In genomic region chr1:57890259-57890902, GRCm38 (mm10) we compare ENCODE assay signal across 8 mouse cellular contexts.
A peak's percentile ranks its signal among the peaks of the same experiment; 100 is the strongest.
DNase-seq lines count a peak whose midpoint lies in the region; ATAC-seq and TF ChIP-seq lines count a peak whose summit lies in the region.

No protein-coding gene starts in this region.

- no peak for TF ChIP-seq CTCF in ES-Bruce4 (IDR thresholded peaks at IDR 0.05; ENCODE audit: low read depth, low read length)
- TF ChIP-seq CTCF in heart, postnatal 0 days (IDR thresholded peaks at IDR 0.05; ENCODE audit: low read depth), result no peak

- 17% methylated on average over 5 of the region's 5 CpGs for WGBS in heart, postnatal 0 days

- H3K4me1 ChIP-seq in ES-Bruce4 (ENCODE audit: control insufficient read depth, insufficient read depth, low read length), result peaks cover 2% of the 10 kb centered on the region
- peaks cover 22% of the 10 kb centered on the region; the same call in 1 of the 2 replicates for H3K4me1 ChIP-seq in heart, postnatal 0 days (ENCODE audit: control insufficient read depth, insufficient read depth)

- H3K27ac ChIP-seq in ES-Bruce4 (ENCODE audit: insufficient read depth, low read length), result peak overlapping the region; percentile 41; the same call in 1 of the 2 replicates
- peak overlapping the region; percentile 72 for H3K27ac ChIP-seq in heart, postnatal 0 days (ENCODE audit: low read depth)

- no peak overlapping the region for H3K4me3 ChIP-seq in ES-Bruce4 (ENCODE audit: low read depth, low read length)
- no peak overlapping the region for H3K4me3 ChIP-seq in heart, postnatal 0 days (ENCODE audit: low read depth, low read length)

- no peak for TF ChIP-seq POLR2A in ES-Bruce4 (IDR thresholded peaks at IDR 0.05; ENCODE audit: insufficient read depth, low read length)

- no peaks in the 10 kb centered on the region for H3K27me3 ChIP-seq in ES-Bruce4 (ENCODE audit: control insufficient read depth, insufficient read depth, low read length, poor library complexity, severe bottlenecking)
- no peaks in the 10 kb centered on the region for H3K27me3 ChIP-seq in heart, postnatal 0 days (ENCODE audit: control insufficient read depth, insufficient read depth, low read length)

- H3K36me3 ChIP-seq in ES-Bruce4 (ENCODE audit: control insufficient read depth, insufficient read depth, low read length, poor library complexity, severe bottlenecking), result no peaks in the 10 kb centered on the region
- H3K36me3 ChIP-seq in heart, postnatal 0 days (replicated peaks; ENCODE audit: control insufficient read depth, insufficient read depth, low read length), result 0 out of 2 replicates have a peak, but pooled peaks cover 3% of the 10 kb centered on the region

- peak; percentile 56 for DNase-seq in R1 (ENCODE audit: low read depth, low spot score)
- peak; percentile 60 for DNase-seq in heart, postnatal 0 days (ENCODE audit: low spot score)
- peak; percentile 45 to 50 for DNase-seq in kidney, postnatal 25 days
- DNase-seq in retina, postnatal 1 day, result peak; percentile 58
- DNase-seq in urinary bladder, postnatal 4 days (ENCODE audit: low spot score in 2 of 2), result no peak
- DNase-seq in layer of hippocampus, adult 8-10 months (ENCODE audit: low spot score in 2 of 2), result no peak

- peak; percentile 72 for ATAC-seq in heart, postnatal 0 days (ENCODE audit: insufficient read depth, low read depth)
- ATAC-seq in inflammation-experienced regulatory T-cells, adult 6 months, result no peak

- no peak overlapping the region for H3K9ac ChIP-seq in ES-Bruce4 (ENCODE audit: low read depth, poor library complexity, severe bottlenecking)
- H3K9ac ChIP-seq in heart, postnatal 0 days (replicated peaks; ENCODE audit: low read depth, low read length), result no peak overlapping the region

- peak overlapping the region; percentile 32; the same call in 1 of the 2 replicates for H3K4me2 ChIP-seq in heart, postnatal 0 days (ENCODE audit: low read depth, low read length)

- no peaks in the 10 kb centered on the region for H3K9me3 ChIP-seq in ES-Bruce4 (replicated peaks; ENCODE audit: control insufficient read depth, insufficient read depth, low read length, poor library complexity, severe bottlenecking)
- H3K9me3 ChIP-seq in heart, postnatal 0 days (replicated peaks; ENCODE audit: control insufficient read depth, low read length), result 0 out of 2 replicates have a peak, but pooled peaks cover 2% of the 10 kb centered on the region

- TF ChIP-seq EP300 in ES-Bruce4 (IDR thresholded peaks at IDR 0.05; ENCODE audit: insufficient read depth, low read depth, low read length), result peak; percentile 86
- no peak; the same call in 1 of the 2 replicates for TF ChIP-seq EP300 in heart, postnatal 0 days (IDR thresholded peaks at IDR 0.05; ENCODE audit: low read depth)

Comparison
In these comparisons a context has a peak if more than half of its experiments do, and no peak if none do; other contexts are left out.
1. DNase-seq: peak in R1 (single experiment), heart, postnatal 0 days (single experiment), kidney, postnatal 25 days (2 of 2) and retina, postnatal 1 day (single experiment); none in urinary bladder, postnatal 4 days (0 of 2) and layer of hippocampus, adult 8-10 months (0 of 2).